Mouse (Mus musculus) erythroblast, embryonic 14.5 days (primary cell): Measurements from ENCODE around the gene Fstl3.

Experiments
- GATA1 ChIP-seq: IDR thresholded peaks from 2 replicates; pipeline ENCODE4 v1.6.1; 2012; ENCODE audit warnings: low read length, inconsistent platforms, mixed read lengths
- TAL1 ChIP-seq: IDR thresholded peaks from 3 replicates; pipeline ENCODE4 v1.6.1; 2012; ENCODE audit warnings: low read length, inconsistent platforms, mixed read lengths

- TF ChIP-seq TAL1: no peak
- TF ChIP-seq GATA1: no peak
Observed at GRCm38 (mm10) chr10:79815671-79816494, 38.8 kb downstream of the Fstl3 start.
